Mouse (Mus musculus) adrenal gland, adult (tissue): Measurements from ENCODE around the gene Itga6.
"Not testable (repeated sequence)": the region's sequence is repeated elsewhere in the genome, so short reads cannot be mapped to it uniquely, and the experiment has no call there.

Experiments
- DNase-seq, 2 experiments: peaks; one replicate each; pipeline ENCODE4 v3.0.0; 2022 to 2023; ENCODE audit warnings: low spot score in 1 of 2; ENCODE audit not compliant: inconsistent age in 2 of 2

The Itga6 gene

DNA sequence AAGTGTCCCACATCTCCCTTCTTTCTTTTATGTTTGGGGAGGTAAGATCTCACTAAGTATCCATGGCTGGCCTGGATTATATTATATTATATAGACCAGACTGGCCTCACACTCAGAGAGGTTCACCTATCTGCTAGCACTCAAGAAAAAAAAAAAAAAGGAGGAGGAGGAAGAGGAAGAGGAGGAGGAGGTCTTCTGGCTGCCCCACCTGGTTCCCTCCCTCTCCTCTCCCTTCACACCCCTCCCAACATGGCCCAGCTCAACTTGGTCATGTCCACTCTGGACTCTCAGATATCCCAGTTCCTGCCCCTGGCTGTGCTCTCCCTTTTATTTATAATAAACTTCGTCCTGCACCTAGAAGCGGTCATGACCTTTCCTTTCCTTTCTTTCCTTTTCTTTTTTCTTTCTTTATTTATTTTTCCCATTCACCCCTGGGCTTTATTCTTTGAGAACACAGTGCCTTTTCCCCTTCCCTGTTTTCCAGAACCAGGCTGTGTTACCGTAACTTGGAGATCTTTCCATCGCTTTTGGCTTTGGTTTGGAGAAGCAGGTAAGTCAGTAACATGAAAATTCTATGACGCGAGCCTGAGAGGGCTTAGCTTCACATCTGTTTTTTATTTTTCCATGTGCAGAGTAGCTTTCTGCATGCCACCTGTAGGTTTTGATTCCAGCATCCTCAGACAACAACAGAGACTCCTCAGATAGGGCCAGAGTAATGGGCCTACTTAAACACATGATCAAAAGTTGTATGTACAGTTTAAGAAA is at the start of gene Itga6:
TSS of gene Itga6 (plus strand) at position 7 of the 765 bp plus-strand sequence.
- no peak for DNase-seq

DNA sequence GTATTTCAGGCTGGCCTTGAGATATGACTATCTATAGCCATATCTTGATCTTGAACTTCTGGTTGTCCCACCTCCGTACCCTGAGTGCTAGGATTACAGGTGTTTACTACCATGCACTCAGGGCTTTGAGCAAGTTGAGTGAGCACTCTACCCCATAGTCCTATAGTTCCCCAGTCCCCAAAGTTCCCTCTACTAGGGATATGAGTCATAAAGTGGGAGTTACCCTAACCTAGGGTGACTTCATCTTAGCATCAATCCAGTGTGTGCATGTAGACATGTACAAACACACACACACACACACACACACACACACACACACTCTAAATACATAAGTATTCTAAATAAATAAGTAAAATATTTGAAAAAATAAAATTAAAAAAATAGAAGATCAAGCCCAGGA is 48.6 kb upstream of the Itga6 start:
- no peak for DNase-seq

DNA sequence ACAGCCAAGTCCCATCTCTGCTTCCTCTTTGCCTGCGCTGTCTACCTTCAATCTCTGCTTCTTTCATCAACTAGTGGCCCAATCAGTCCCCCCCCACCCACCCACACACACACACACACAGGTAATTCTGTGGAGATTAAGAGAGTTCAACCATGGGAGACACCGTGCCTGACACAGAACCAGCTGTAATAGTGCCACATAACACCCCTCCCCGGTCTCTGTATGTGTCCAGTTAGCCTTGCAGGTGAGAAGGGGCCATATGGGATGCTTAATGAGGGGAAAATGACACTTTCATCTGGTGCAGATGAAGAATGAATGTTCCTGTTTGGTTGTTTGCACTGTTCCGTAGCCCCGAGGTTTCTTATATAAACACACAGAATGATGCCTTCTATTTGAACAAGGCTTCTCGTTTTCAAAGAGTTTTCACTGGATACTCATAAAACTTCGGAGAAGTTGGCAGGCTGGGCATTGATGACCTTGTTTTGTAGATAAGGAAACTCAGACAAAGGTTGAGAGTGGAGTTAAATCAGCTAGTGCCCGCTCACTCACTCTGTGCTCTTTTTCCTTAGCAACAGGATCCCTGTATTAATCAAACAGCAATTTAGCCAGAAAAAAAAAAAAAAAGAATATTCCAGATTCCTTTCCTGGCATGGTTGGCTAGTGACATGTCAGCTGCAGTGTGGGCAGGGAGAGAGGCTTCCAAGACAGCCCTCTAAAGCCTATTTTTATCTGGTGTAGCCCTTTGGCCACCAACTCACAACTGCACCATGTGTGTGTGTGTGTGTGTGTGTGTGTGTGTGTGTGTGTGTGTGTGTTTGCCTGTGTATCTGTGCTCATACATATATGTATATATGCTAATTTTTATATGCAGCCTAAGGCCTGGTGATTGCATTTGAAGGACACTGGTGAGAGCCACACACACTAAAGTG is 47.7 kb upstream of the Itga6 start:
- DNase-seq = peak; percentile 78 to 89

DNA sequence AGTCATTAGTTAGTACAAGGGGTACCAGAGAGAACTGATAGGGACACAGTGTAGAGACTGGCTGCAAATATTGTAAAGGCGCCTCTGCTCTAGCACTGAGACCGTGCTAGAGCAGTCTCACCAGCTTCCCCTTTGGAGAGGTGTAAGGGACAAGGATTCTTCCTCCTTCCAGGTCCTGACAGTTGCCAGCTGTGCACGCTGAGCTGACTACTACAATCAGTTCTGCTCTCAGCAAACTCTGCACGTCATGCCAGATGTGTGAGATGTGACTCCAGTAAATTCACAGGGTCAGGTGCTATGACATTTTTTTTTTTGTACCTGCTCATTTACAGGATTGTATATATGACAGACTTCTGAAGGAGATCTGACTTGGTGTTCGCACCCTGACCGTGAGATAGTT is 47.0 kb upstream of the Itga6 start:
- no peak for DNase-seq

DNA sequence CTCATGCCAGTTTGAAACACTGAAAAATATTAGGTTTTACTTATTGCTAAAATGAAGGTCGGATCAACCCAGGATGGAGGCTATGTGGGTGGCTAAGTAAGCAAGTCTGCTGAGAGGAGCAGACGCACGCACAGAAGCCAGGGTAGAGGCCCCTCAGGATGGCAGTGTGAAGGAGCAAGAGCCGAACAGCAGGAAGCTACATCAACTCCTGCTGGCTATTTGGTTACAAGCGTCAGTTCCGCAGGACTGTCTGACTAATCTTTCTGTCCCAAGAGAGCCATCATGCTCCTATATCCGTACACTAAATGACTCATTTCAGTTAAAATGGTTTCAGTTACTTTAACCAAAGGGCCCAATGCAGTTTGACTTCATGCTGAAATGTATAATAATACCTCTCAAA is 46.5 kb upstream of the Itga6 start:
- no peak for DNase-seq

DNA sequence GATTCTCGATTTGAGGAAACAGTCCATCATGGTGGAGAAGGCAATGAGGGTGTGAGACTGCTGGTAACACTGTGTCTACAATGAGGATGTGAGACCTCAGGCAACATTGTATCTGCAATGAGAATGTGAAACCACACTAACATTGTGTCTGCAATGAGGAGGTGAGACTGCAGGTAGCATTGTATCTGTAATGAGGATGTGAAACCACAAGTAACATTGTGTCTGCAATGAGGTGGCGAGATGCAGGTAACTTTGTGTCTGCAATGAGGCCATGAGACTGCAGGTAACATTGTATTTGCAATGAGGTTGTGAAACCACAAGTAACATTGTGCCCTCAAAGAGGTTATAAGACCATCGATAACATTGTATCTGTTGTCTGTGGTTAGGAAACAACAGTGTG is 44.1 kb upstream of the Itga6 start:
- DNase-seq = no peak

DNA sequence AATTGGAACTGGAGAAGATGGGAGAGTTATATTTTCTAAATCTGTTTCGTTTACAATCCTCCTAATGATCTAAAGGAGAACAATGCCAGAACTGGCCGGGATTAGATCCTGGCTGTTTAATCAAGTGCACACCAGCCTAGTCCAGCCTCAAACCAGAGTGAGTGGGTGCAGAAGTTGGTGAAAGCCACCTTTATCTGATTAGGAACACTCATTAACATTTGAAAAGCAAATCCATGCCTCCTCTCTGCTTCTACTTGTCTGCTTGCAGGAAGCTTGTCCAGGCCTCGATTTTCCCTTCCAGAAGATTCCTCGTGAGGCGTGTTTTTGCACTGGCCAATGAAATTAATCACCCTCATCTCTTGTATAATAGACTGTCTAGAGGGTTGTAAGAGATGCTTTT is 41.1 kb upstream of the Itga6 start:
- no peak for DNase-seq

DNA sequence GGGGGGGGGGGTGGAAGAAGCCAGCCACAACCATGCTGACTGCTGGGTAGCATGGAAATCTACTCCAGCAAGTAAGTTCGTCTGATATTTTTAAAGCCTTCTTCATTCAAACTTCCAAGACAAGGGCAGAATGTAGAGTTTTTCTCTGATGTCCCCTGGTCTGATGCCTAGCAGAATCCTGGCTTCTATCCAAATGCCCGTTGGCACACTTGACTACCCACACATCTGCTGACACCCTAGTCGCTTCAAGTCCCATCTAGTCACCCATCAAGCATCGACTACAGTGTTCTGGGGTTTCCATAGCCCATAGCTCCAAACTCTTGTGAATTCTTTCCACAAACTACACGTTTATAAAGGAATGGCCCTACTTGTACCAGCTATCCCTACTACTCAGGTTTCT is 36.5 kb upstream of the Itga6 start:
- no peak for DNase-seq

DNA sequence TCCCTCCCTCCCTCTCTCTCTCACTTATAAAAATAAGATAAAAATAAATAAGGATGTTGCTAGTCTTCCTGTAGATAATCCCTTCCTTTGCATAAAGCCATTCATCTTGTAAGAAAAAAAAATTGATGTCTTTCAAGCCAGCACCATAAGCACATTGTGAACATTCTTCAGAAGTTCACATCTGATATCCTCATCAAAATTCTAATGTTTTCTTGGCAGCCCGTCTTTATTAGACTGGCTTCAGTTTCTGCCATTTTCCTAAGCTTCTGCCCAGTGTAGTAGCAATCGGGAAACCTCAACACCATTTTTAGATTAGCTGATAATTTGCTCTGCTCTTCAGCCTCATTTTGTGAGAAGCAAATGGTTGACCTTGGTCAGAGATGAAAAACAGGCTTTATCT is 33.8 kb upstream of the Itga6 start:
- no peak for DNase-seq

DNA sequence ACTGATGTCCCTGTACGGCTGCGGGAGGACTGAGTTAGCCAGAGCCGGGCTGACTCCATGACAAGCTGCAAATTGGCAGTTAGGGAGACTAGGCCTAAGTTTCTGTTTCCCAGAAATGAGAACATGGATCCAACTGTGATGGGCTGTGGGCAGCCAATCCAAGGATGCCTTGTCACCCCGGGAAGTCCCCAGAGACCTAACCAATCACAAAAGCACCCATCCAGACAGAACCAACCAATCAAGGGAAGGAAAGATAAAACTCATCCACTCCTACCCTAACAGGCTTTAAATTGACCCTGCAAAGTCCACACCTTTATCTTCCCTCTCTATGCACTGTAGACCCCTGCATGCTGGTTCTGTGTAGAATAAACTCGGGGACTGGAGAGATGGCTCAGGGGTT is 31.0 kb upstream of the Itga6 start:
- no peak for DNase-seq

DNA sequence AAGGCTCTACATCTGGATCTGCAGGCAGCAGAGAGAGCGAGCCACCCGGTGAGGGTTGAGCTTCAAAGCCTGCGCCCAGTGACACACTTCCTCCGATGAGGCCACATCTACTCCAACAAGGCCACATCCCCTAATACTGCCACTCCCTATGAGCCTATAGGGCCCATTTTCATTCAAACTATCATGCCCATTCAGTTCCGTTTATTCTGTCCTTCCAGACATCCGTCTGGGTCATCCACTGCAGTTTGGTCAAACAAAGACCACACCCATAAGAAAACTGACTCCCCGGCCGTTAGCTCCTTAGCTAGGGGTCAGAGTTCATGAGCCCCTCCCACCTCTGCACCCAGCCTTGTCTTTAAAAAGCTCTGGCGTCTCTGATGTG is 26.4 kb upstream of the Itga6 start:
- no peak for DNase-seq

DNA sequence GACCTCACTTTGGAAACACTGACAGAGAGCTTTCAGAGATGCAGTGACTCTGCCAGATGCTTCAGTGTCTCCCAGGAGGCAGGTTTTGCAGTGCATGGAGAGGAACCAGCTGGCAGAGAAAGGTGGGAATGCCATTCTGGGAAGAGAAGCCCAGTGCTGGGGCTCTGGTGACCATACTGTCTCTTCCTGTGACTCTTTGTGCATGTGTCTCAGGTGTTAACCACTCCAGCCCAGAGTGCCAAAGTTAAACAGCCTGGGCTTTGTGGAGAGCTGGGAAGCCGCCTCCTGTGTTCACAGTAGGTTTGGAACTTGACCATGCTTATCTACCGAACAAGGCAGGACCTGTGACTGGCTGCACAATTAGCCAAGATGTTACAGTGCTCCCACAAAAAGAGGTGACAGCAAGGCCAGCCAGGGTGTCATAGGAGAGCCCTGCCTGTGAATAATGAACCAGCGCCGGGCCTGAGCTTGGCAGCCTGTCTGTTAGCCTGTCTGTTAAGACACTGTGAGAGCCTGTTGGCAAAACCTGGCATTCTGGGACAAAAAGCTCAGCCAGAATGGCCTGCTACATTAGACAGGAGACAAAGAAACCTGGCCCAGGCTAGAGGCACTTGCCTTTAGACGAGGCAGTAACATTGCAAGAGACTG is 25.9 kb upstream of the Itga6 start:
- no peak for DNase-seq

DNA sequence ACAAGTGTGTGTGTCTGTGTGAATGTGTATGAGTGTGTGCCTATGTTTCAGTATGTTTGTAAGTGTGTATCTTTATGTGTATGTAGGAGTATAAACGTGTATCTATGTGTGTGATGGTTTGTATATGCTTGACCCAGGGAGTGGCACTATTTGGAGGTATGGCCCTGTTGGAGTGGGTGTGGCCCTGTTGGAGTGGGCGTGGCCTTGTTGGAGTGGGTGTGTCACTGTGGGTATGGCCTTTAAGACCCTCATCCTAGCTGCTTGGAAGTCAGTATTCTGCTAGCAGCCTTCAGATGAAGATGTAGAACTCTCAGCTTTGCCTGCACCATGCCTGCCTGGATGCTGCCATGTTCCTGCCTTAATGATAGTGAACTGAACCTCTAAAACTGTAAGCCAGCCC is 24.9 kb upstream of the Itga6 start:
- not testable (repeated sequence) for DNase-seq

DNA sequence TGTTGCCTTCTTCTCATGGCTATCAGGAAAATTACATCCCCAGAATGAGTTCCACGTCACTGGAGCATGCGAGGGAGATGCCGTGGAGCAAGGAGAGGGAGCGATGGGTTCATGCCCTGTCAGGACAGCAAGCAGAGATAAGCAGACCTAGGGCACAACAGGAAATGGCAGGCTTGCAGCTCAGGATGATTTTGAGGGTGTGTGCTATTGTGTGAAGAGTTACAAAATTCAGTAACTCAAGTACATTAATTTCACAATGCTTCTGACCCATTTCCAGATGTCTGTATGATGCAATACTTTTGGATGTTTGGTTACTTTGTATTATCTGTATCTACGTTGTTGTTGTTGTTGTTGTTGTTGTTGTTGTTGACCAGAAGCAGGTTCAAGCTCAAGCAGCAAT is 22.5 kb upstream of the Itga6 start:
- DNase-seq = peak in 1 of 2 experiments; percentile 52

DNA sequence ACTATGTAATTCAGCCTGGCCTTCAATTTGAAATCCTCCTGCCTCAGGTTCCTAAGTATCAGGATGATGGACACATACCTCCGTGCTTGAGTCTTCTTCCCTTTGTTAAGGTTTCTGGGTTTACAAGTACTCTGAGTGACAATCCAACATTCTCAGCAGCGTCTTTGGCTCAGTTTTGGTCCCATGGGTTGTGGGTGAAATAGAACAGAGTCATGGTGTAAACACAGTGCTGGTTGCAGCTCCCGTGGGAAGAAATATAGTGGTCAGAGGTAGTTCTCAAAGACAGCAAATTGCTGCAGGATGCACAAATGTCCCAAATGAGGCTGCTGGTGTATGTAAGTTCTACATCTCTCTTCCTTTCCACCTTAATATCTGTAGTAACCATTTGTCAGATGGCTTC is 21.8 kb upstream of the Itga6 start:
- peak in 1 of 2 experiments; percentile 54 for DNase-seq

DNA sequence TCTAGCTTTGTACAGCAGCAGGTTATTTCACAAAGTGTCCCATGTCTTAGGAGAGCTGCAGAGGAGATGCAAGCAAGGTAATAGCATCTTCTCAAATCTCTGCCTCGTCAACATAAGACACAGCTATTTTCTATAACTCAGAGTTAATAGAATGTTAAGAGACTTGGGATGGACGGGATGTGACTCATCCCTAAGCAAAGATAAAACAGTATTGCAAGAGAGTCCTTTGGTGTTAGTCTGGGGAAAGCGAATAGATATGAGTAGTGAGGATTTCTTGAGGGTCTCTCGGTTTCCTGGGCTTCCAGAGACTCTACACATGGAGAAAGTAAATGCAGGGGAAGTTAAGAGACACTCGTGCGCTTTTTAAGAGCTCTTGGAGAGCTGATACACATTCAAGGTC is 21.4 kb upstream of the Itga6 start:
- peak in 1 of 2 experiments; percentile 74 for DNase-seq

DNA sequence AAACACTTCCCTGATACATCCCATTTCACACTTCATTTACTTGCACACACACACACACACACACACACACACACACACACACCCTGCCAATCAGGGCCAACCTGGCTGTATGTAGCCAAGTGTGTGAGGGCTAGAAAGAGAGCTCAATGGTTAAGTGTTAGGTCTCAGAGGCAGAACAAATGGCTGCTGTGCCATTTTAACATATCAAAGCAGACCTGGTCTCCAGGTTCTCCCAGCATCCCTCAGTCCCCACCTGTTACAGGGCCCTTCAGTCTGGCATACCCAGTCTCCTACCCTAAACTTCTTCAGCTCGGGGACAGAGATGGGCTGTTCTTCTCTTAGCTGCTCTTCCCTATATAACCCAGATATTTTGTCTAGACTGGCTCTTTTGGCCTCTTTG is 20.0 kb upstream of the Itga6 start:
- no peak for DNase-seq

DNA sequence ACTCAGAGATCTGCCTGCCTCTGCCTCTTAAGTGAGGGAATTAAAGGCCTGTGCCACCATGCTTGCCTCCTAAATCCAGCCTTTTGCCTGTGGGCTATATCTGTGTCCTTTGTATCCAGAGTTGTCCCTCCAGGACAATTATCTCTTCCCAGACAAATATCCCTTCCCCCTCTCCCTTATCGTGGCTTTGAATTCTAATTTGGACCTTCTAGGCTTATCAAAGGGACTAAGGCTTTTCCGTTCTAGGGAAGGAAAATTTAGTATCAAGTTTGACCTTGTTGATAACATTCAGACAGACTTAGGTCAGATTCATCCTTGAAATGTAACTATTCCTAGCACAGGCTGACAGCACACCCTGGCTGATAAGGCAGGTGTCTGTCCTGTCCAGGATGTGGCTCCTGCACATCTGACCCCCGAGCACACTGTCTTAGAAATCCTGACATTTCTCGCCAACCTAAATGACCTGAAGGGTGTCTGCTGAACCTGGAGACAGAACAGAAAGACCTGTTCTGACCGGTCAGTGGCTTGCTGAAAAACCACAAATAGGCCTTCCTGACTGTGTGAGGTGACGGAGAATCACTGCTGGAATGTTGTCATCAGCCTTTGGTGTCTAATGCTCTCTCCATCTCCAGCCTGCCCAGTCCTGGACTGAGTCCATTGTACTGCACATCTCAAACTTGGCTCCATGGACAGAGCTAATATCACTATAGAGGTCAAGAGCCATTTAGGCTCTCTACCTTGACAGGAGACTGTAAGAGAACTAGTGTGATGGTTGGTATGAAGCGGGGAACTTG is 18.3 kb upstream of the Itga6 start:
- peak; percentile 42 to 68 for DNase-seq

DNA sequence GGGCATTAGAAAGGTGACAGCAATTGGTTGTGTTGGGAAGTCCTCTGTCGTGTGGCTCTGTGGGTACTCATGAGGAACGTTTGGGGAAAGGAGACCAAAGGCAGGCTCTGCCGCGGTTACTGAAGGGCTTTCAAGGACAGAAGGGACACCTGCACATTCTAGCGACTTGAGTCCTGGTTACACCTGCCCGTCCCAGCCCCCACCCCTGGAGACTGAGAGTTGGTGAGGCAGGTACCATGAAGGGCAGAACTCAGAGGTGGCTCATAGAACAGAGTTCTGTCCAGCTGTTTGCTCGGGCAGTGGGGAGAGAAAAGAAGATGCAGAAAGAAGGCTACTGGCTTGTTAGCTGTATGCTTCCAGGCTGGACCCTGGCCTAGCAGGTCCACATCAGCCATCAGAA is 17.1 kb upstream of the Itga6 start:
- no peak for DNase-seq

DNA sequence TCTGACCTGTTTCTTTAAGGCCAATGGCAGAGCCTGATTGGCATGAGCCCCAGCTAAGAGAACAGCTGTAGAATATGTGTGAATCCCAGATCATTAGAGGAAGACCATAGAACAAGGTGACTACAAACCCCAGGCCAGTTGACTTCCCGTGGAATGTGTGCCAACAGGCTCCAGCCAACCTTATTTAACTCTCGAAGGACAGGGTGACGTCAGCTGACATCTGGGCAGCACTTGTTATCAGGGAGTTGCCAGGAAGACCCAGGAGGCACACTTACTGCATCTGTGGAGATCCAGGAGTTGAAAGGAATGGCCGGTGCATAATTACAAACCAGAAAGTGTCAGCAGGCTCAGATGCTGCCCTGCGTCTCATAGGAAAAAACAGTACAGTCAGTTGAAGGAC is 16.6 kb upstream of the Itga6 start:
- peak; percentile 75 to 90 for DNase-seq
